In genomic region chr1:92117597-92117996, GRCm38 (mm10) we compare ENCODE assay signal across 21 mouse cellular contexts.
"Had no signal": no experiment of that assay in that cellular context is flagged by ENCODE, and none has a peak within 500 bp of the region (broad histone marks: within the 10 kb centered on the region; RNA-seq: fewer than 3 reads in every experiment).

No protein-coding gene starts in this region.

- H3K4me1 ChIP-seq: hindbrain, embryonic 15.5 days had no signal

- H3K9me3 ChIP-seq: heart, embryonic 10.5 days; heart, embryonic 12.5 days; hindbrain, embryonic 13.5 days; hindbrain, embryonic 15.5 days; limb, embryonic 10.5 days; limb, embryonic 12.5 days; liver, embryonic 13.5 days; liver, embryonic 15.5 days had no signal

- H3K4me2 ChIP-seq: heart, embryonic 12.5 days; hindbrain, embryonic 13.5 days; hindbrain, embryonic 15.5 days; limb, embryonic 12.5 days; liver, embryonic 11.5 days; liver, embryonic 13.5 days; liver, embryonic 15.5 days had no signal

- DNase-seq: gastrocnemius, postnatal 14 days; gastrocnemius, postnatal 36 days; heart, postnatal 10 days; kidney, adult 18-20 months; kidney, adult 8-10 months; kidney, postnatal 10 days; kidney, postnatal 25 days; kidney, postnatal 4 days; liver; liver, embryonic 13.5 days had no signal

- H3K9ac ChIP-seq: heart, embryonic 12.5 days; hindbrain, embryonic 13.5 days; hindbrain, embryonic 15.5 days; limb, embryonic 12.5 days; liver, embryonic 13.5 days; liver, embryonic 15.5 days had no signal

- H3K27me3 ChIP-seq: heart, embryonic 12.5 days; hindbrain, embryonic 13.5 days; hindbrain, embryonic 15.5 days; limb, embryonic 12.5 days; liver, embryonic 13.5 days; liver, embryonic 15.5 days had no signal

- H3K36me3 ChIP-seq: heart, embryonic 10.5 days; heart, embryonic 12.5 days; hindbrain, embryonic 13.5 days; hindbrain, embryonic 15.5 days; liver, embryonic 13.5 days; liver, embryonic 15.5 days had no signal

- ATAC-seq: hindbrain, postnatal 0 days had no signal

- H3K27ac ChIP-seq: heart, embryonic 10.5 days; hindbrain, embryonic 13.5 days; hindbrain, embryonic 15.5 days; hindbrain, postnatal 0 days; layer of hippocampus, adult 2 months; left cerebral cortex, adult 2 months; limb, embryonic 10.5 days; limb, embryonic 12.5 days; liver, embryonic 13.5 days; liver, embryonic 15.5 days had no signal

- H3K4me3 ChIP-seq: heart, embryonic 10.5 days; heart, embryonic 12.5 days; hindbrain, embryonic 13.5 days; hindbrain, embryonic 15.5 days; layer of hippocampus, adult 2 months; left cerebral cortex, adult 2 months; limb, embryonic 10.5 days; limb, embryonic 12.5 days; liver, embryonic 13.5 days; liver, embryonic 15.5 days had no signal
